Mouse (Mus musculus) MEL (cell line): ENCODE measurements around the gene Zfp963. TPM values are rescaled to one million over a fixed set of nuclear protein-coding genes. Genes with fewer than 3 reads are reported as not detected.

Source experiments
- DNase-seq: peaks from one replicate; pipeline ENCODE4 v3.0.0; 2011; ENCODE audit warnings: low read depth, low spot score
- H3K27ac ChIP-seq: 2 replicates; pipeline ENCODE4 v1.5.1; 2012; ENCODE audit warnings: low read depth, mild to moderate bottlenecking, control low read depth, low read length, moderate library complexity; ENCODE audit not compliant: control insufficient read depth
- H3K27me3 ChIP-seq, 2 experiments: fragments of 150-350 bp in 1 of 2; sonication (generic) in 1 of 2; 2 replicates each; pipeline ENCODE4 v1.6.1; 2012; ENCODE audit warnings: low read length in 2 of 2, mild to moderate bottlenecking in 2 of 2, improper control_type of control experiment in 1 of 2, moderate library complexity in 1 of 2; ENCODE audit not compliant: insufficient read depth in 2 of 2, control insufficient read depth in 1 of 2
- H3K36me3 ChIP-seq, 2 experiments: 2 replicates each; pipeline ENCODE4 v1.6.1; 2012 to 2014; ENCODE audit warnings: low read length in 2 of 2, improper control_type of control experiment in 1 of 2, inconsistent platforms in 1 of 2, mild to moderate bottlenecking in 1 of 2; ENCODE audit not compliant: insufficient read depth in 2 of 2, control insufficient read depth in 1 of 2
- H3K4me1 ChIP-seq, 2 experiments: fragments of 150-350 bp in 1 of 2; sonication (generic) in 1 of 2; 2 replicates each; pipeline ENCODE4 v1.6.1; 2012; ENCODE audit warnings: low read length in 2 of 2, improper control_type of control experiment in 1 of 2, mild to moderate bottlenecking in 1 of 2; ENCODE audit not compliant: insufficient read depth in 2 of 2, control insufficient read depth in 1 of 2
- H3K4me3 ChIP-seq, 2 experiments: fragments of 150-350 bp in 1 of 2; sonication (generic) in 1 of 2; 2 replicates each; pipeline ENCODE4 v1.5.1; 2012; ENCODE audit warnings: low read depth in 2 of 2, low read length in 2 of 2, mild to moderate bottlenecking in 2 of 2, moderate library complexity in 2 of 2, control low read depth in 1 of 2, improper control_type of control experiment in 1 of 2; ENCODE audit not compliant: control insufficient read depth in 1 of 2, insufficient read depth in 1 of 2
- H3K79me2 ChIP-seq: 2 replicates; pipeline ENCODE4 v1.6.1; 2012; ENCODE audit warnings: mild to moderate bottlenecking, low read length, moderate library complexity; ENCODE audit not compliant: control insufficient read depth, poor library complexity, insufficient read depth
- H3K9ac ChIP-seq: 2 replicates; pipeline ENCODE4 v1.6.1; 2012; ENCODE audit warnings: low read depth, mild to moderate bottlenecking, control low read depth, low read length, moderate library complexity; ENCODE audit not compliant: control insufficient read depth, poor library complexity, severe bottlenecking
- H3K9me3 ChIP-seq: fragments of 150-350 bp; sonication (generic); replicated peaks from 2 replicates; pipeline ENCODE4 v1.6.1; 2012; ENCODE audit warnings: mild to moderate bottlenecking, low read length, improper control_type of control experiment, moderate library complexity; ENCODE audit not compliant: insufficient read depth
- CHD1 ChIP-seq: IDR thresholded peaks from 2 replicates; pipeline ENCODE4 v1.6.1; 2012; ENCODE audit warnings: low read depth, mild to moderate bottlenecking, inconsistent platforms, low read length, improper control_type of control experiment
- CTCF ChIP-seq, 3 experiments: IDR thresholded peaks in 2 of 3; conservative IDR thresholded peaks in 1 of 3; 2 replicates each; pipeline ENCODE4 v1.5.1; 2011 to 2012; ENCODE audit warnings: low read length in 3 of 3, low read depth in 2 of 3, mild to moderate bottlenecking in 2 of 3, improper control_type of control experiment in 1 of 3, inconsistent platforms in 1 of 3, mixed read lengths in 1 of 3, moderate library complexity in 1 of 3; ENCODE audit not compliant: control insufficient read depth in 1 of 3, insufficient read depth in 1 of 3, poor library complexity in 1 of 3, severe bottlenecking in 1 of 3
- E2F4 ChIP-seq: IDR thresholded peaks from 2 replicates; pipeline ENCODE4 v1.6.1; 2011; ENCODE audit warnings: low read depth, low read length, improper control_type of control experiment, borderline replicate concordance
- ELF1 ChIP-seq: IDR thresholded peaks from 2 replicates; pipeline ENCODE4 v1.6.1; 2014; ENCODE audit warnings: low read depth, mild to moderate bottlenecking, inconsistent platforms, low read length, improper control_type of control experiment, moderate library complexity
- EP300 ChIP-seq, 2 experiments: IDR thresholded peaks; 2 replicates each; pipeline ENCODE4 v1.6.1; 2011; ENCODE audit warnings: improper control_type of control experiment in 2 of 2, low read length in 2 of 2, low read depth in 1 of 2, mild to moderate bottlenecking in 1 of 2
- ETS1 ChIP-seq: IDR thresholded peaks from 2 replicates; pipeline ENCODE4 v1.6.1; 2012; ENCODE audit warnings: low read depth, mild to moderate bottlenecking, inconsistent platforms, low read length, improper control_type of control experiment, moderate library complexity
- HCFC1 ChIP-seq: IDR thresholded peaks from 2 replicates; pipeline ENCODE4 v1.6.1; 2012; ENCODE audit warnings: low read depth, mild to moderate bottlenecking, inconsistent platforms, low read length, improper control_type of control experiment, moderate library complexity
- JUND ChIP-seq: IDR thresholded peaks from 2 replicates; pipeline ENCODE4 v1.6.1; 2011; ENCODE audit warnings: low read depth, mild to moderate bottlenecking, improper control_type of control experiment, low read length
- KAT2A ChIP-seq: conservative IDR thresholded peaks from 2 replicates; pipeline ENCODE4 v1.6.1; 2012; ENCODE audit warnings: low read depth, low read length, improper control_type of control experiment, inconsistent platforms
- MAX ChIP-seq: IDR thresholded peaks from 2 replicates; pipeline ENCODE4 v1.6.1; 2011; ENCODE audit warnings: low read length, improper control_type of control experiment
- MAZ ChIP-seq: IDR thresholded peaks from 2 replicates; pipeline ENCODE4 v1.6.1; 2012; ENCODE audit warnings: low read depth, mild to moderate bottlenecking, inconsistent platforms, low read length, improper control_type of control experiment
- MXI1 ChIP-seq: IDR thresholded peaks from 2 replicates; pipeline ENCODE4 v1.6.1; 2011; ENCODE audit warnings: mild to moderate bottlenecking, low read depth, low read length, improper control_type of control experiment
- NELFE ChIP-seq: IDR thresholded peaks from 2 replicates; pipeline ENCODE4 v1.6.1; 2011; ENCODE audit warnings: low read depth, low read length, improper control_type of control experiment
- NRF1 ChIP-seq: IDR thresholded peaks from 2 replicates; pipeline ENCODE4 v1.6.1; 2014; ENCODE audit warnings: low read depth, mild to moderate bottlenecking, inconsistent platforms, low read length, improper control_type of control experiment, moderate library complexity; ENCODE audit not compliant: poor library complexity, insufficient read depth, severe bottlenecking
- POLR2A ChIP-seq, 2 experiments: IDR thresholded peaks; 2 replicates each; pipeline ENCODE4 v1.6.1; 2011 to 2012; ENCODE audit warnings: low read length in 2 of 2, mild to moderate bottlenecking in 2 of 2, control low read depth in 1 of 2, improper control_type of control experiment in 1 of 2, low read depth in 1 of 2, moderate library complexity in 1 of 2; ENCODE audit not compliant: control insufficient read depth in 1 of 2, insufficient read depth in 1 of 2, poor library complexity in 1 of 2
- POLR2AphosphoS2 ChIP-seq: IDR thresholded peaks from 2 replicates; pipeline ENCODE4 v1.6.1; 2011; ENCODE audit warnings: low read length, improper control_type of control experiment
- POLR2AphosphoS5 ChIP-seq: IDR thresholded peaks from 2 replicates; pipeline ENCODE4 v1.6.1; 2012; ENCODE audit warnings: low read depth, borderline replicate concordance, mild to moderate bottlenecking, inconsistent platforms, low read length, moderate library complexity, mixed read lengths
- TAL1 ChIP-seq: IDR thresholded peaks from 2 replicates; pipeline ENCODE4 v1.6.1; 2012; ENCODE audit warnings: mild to moderate bottlenecking, inconsistent platforms, low read length, moderate library complexity, mixed read lengths
- TCF12 ChIP-seq: IDR thresholded peaks from 2 replicates; pipeline ENCODE4 v1.6.1; 2014; ENCODE audit warnings: low read depth, mild to moderate bottlenecking, inconsistent platforms, low read length, improper control_type of control experiment, moderate library complexity
- USF2 ChIP-seq, 2 experiments: IDR thresholded peaks; 2 replicates each; pipeline ENCODE4 v1.6.1; 2011 to 2012; ENCODE audit warnings: improper control_type of control experiment in 2 of 2, low read length in 2 of 2, borderline replicate concordance in 1 of 2, inconsistent platforms in 1 of 2, low read depth in 1 of 2, mild to moderate bottlenecking in 1 of 2; ENCODE audit not compliant: insufficient read depth in 1 of 2
- ZKSCAN1 ChIP-seq: IDR thresholded peaks from 2 replicates; pipeline ENCODE4 v1.6.1; 2012; ENCODE audit warnings: low read depth, mild to moderate bottlenecking, inconsistent platforms, low read length, improper control_type of control experiment, moderate library complexity
- ZMIZ1 ChIP-seq: IDR thresholded peaks from 2 replicates; pipeline ENCODE4 v1.6.1; 2012; ENCODE audit warnings: low read depth, mild to moderate bottlenecking, inconsistent platforms, low read length, improper control_type of control experiment, moderate library complexity
- polyA plus RNA-seq, 2 experiments: library from polyadenylated mRNA; stranded (reverse) in 1 of 2; unstranded in 1 of 2; fragments of >175 nt in 1 of 2; fragments of >200 nt in 1 of 2; gene quantifications; 2 replicates each; pipeline versions ENCODE4 v1.2.1 to v1.2.4; 2012; ENCODE audit warnings: low replicate concordance in 2 of 2, low read depth in 1 of 2; ENCODE audit not compliant: insufficient read length in 2 of 2, insufficient read depth in 1 of 2, missing spikeins in 1 of 2
- total RNA-seq: library from RNA; depleted of rRNA; stranded (reverse); fragments of 300-350 nt; gene quantifications from 2 replicates; pipeline ENCODE4 v1.2.3, GENCODE M21; 2012

Zfp963 gene
- total and polyA plus RNA-seq, 3 experiments, result 0.65 to 0.95 TPM; not detected in 1

GRCm38 (mm10) chr8:69777111-69777510 lies 27.3 kb upstream of the Zfp963 start:
- Histone ChIP-seq H3K4me1 (peaks cover 7 to 10% of the 10 kb centered on the region in 2 experiments; a peak in 3 of 4 replicates), H3K27me3 (no peaks in the 10 kb centered on the region)
- TF ChIP-seq ETS1, result no peak
- TF ChIP-seq POLR2AphosphoS2, result no peak
- TF ChIP-seq, all 39 proteins: peak for 0
- Histone ChIP-seq H3K9me3 (no peaks in the 10 kb centered on the region), H3K4me3 (no peak overlapping the region), H3K27ac (no peak overlapping the region), H3K9ac (no peak overlapping the region), H3K79me2 (peaks cover 16% of the 10 kb centered on the region), H3K36me3 (peaks cover 0 to 14% of the 10 kb centered on the region in 2 experiments; a peak in 2 of 4 replicates)
- DNase-seq, result no peak

GRCm38 (mm10) chr8:69775149-69775534 lies 25.4 kb upstream of the Zfp963 start:
- Histone ChIP-seq H3K4me3 (peak overlapping the region; percentile 15 to 18), H3K9ac (peak overlapping the region; percentile 3), H3K4me1 (peaks cover 7 to 10% of the 10 kb centered on the region in 2 experiments; a peak in 3 of 4 replicates), H3K27me3 (no peaks in the 10 kb centered on the region), H3K36me3 (peaks cover 0 to 14% of the 10 kb centered on the region in 2 experiments; a peak in 2 of 4 replicates), H3K79me2 (peaks cover 23% of the 10 kb centered on the region), H3K27ac (peak overlapping the region; percentile 29; the same call in 1 of the 2 replicates), H3K9me3 (no peaks in the 10 kb centered on the region)
- no peak for DNase-seq
- TF ChIP-seq HCFC1, result no peak
- TF ChIP-seq POLR2AphosphoS5, result no peak
- no peak for TF ChIP-seq USF2 (IDR thresholded peaks at IDR 0.05; ENCODE audit: borderline replicate concordance in 1 of 2, insufficient read depth in 1 of 2, low read depth in 1 of 2, low read length in 2 of 2)
- TF ChIP-seq MXI1, result peak; percentile 23; the same call in 1 of the 2 replicates
- 0 out of 2 replicates have a peak, but pooled peaks have one; percentile 3 for TF ChIP-seq MAX
- TF ChIP-seq TAL1, result no peak

- H3K27me3 ChIP-seq, result no peaks in the 10 kb centered on the region
- H3K27ac ChIP-seq, result peak within 1 kb of the TSS; percentile 98
- H3K36me3 ChIP-seq, result peaks cover 0 to 14% of the 10 kb centered on the region in 2 experiments; a peak in 2 of 4 replicates
- peaks cover 7 to 10% of the 10 kb centered on the region in 2 experiments; a peak in 3 of 4 replicates for H3K4me1 ChIP-seq
- no peaks in the 10 kb centered on the region for H3K9me3 ChIP-seq
- DNase-seq, result peak; percentile 100
- peaks cover 24% of the 10 kb centered on the region for H3K79me2 ChIP-seq
- H3K9ac ChIP-seq, result peak within 1 kb of the TSS; percentile 94
- peak within 1 kb of the TSS; percentile 93 to 97 for H3K4me3 ChIP-seq
- peak; percentile 48 for TF ChIP-seq MAX
- TF ChIP-seq MXI1, result peak; percentile 71; the same call in 1 of the 2 replicates
- peak; percentile 98 to 99 for TF ChIP-seq POLR2A (IDR thresholded peaks at IDR 0.05; ENCODE audit: control insufficient read depth in 1 of 2, insufficient read depth in 1 of 2, low read depth in 1 of 2, low read length in 2 of 2, poor library complexity in 1 of 2)
- no peak for TF ChIP-seq E2F4
- TF ChIP-seq NELFE, result peak; percentile 98
- TF ChIP-seq ZMIZ1, result peak; percentile 92
- TF ChIP-seq USF2 (IDR thresholded peaks at IDR 0.05; ENCODE audit: borderline replicate concordance in 1 of 2, insufficient read depth in 1 of 2, low read depth in 1 of 2, low read length in 2 of 2), result no peak
- TF ChIP-seq POLR2AphosphoS2, result peak; percentile 97
- TF ChIP-seq NRF1, result peak; percentile 88
- TF ChIP-seq POLR2AphosphoS5, result peak; percentile 88
- no peak; the same call in 1 of the 2 replicates for TF ChIP-seq ZKSCAN1
- TF ChIP-seq EP300 (IDR thresholded peaks at IDR 0.05; ENCODE audit: low read depth in 1 of 2, low read length in 2 of 2), result peak in 1 of 2 experiments; percentile 21; a peak in 1 of 4 replicates
- TF ChIP-seq CHD1, result peak; percentile 65; the same call in 1 of the 2 replicates
- 0 out of 2 replicates have a peak, but pooled peaks have one; percentile 32 for TF ChIP-seq ELF1
- peak; percentile 7; the same call in 1 of the 2 replicates for TF ChIP-seq TCF12
- peak; percentile 50; the same call in 1 of the 2 replicates for TF ChIP-seq KAT2A
- TF ChIP-seq CTCF (IDR thresholded peaks at IDR 0.05 in 2 of 3, conservative IDR thresholded peaks at IDR 0.05 in 1 of 3; ENCODE audit: control insufficient read depth in 1 of 3, insufficient read depth in 1 of 3, low read depth in 2 of 3, low read length in 3 of 3, poor library complexity in 1 of 3, severe bottlenecking in 1 of 3), result no peak
- no peak for TF ChIP-seq JUND
- 0 out of 2 replicates have a peak, but pooled peaks have one; percentile 20 for TF ChIP-seq MAZ
Observed at GRCm38 (mm10) chr8:69774503-69775148, 24.9 kb upstream of the Zfp963 start, which contains the start of gene Gm20422. Gm20422 (minus strand) TSS chr8:69774886.
